Mouse (Mus musculus): Measurements from ENCODE around the gene Cxcl9. TPM values are rescaled to one million over a fixed set of nuclear protein-coding genes. Genes with fewer than 3 reads are reported as not detected.

Cxcl9 gene
- polyA plus RNA-seq, 2 experiments = 0.94 to 4.1 TPM

DNA sequence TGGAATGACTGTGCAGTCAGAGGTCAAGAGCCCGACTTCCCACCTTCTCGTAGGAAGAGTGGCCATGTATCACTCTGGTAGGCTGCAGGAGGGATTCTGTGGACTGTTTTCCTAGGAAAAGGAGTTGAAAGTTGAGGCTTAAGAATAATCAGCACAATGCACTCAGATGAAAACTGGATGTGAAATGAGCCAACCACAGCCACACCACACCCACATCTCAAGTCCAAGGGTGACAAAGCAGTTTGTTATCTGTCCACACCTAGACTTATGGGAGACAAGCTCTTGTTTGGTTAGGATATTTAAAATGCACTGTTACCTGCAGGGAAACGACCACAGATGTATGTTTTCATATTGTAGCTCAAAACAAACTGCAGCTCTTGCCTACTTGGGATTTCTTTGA is 44.8 kb downstream of the Cxcl9 start:
- H3K27ac ChIP-seq (replicated peaks; ENCODE audit: low read depth, low read length) = no peak overlapping the region
- H3K36me3 ChIP-seq (ENCODE audit: control insufficient read depth, insufficient read depth, low read length) = peaks cover 31% of the 10 kb centered on the region
- no peak overlapping the region for H3K4me2 ChIP-seq (replicated peaks; ENCODE audit: low read depth, low read length, severe bottlenecking)
- no peak overlapping the region for H3K9ac ChIP-seq (ENCODE audit: low read depth, low read length, severe bottlenecking)
- no peaks in the 10 kb centered on the region for H3K27me3 ChIP-seq (ENCODE audit: control insufficient read depth, insufficient read depth, low read length)
- WGBS = 78% methylated on average over 3 of the region's 3 CpGs
- TF ChIP-seq POLR2A (IDR thresholded peaks at IDR 0.05; ENCODE audit: borderline replicate concordance, extremely low read depth, insufficient read depth, insufficient read length) = no peak
- DNase-seq (ENCODE audit: low spot score) (no peak), ATAC-seq (ENCODE audit: low FRiP score, low read depth) (no peak)
- no peak overlapping the region for H3K4me3 ChIP-seq (replicated peaks; ENCODE audit: low read length)
- no peaks in the 10 kb centered on the region for H3K9me3 ChIP-seq (ENCODE audit: control insufficient read depth, low read length)
- peaks cover 7% of the 10 kb centered on the region; the same call in 1 of the 2 replicates for H3K4me1 ChIP-seq (ENCODE audit: control insufficient read depth, insufficient read depth, low read length)

DNA sequence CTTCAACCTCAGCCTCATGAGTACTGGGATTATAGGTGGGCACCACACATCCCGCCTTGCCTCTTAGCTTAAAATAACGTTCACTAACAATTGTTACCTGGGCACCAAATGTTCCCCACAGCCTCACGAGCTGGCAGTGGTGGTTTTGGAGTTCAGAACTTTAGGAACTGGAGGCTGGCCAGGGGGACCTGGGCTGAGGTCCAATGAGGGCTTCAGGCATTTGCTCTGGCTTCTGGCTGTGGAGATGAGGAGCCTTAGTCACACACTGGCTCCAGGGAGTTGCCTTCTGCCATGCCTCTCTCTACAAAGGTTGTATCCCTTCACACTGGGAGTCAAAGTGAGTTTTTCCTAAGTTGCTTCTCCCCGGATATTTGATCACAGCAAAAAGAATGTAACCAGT is 45.3 kb downstream of the Cxcl9 start:
- no peak for TF ChIP-seq POLR2A (IDR thresholded peaks at IDR 0.05; ENCODE audit: borderline replicate concordance, extremely low read depth, insufficient read depth, insufficient read length)
- no peaks in the 10 kb centered on the region for H3K27me3 ChIP-seq (ENCODE audit: control insufficient read depth, insufficient read depth, low read length)
- H3K4me1 ChIP-seq (ENCODE audit: control insufficient read depth, insufficient read depth, low read length) = peaks cover 7% of the 10 kb centered on the region; the same call in 1 of the 2 replicates
- DNase-seq (ENCODE audit: low spot score) (no peak), ATAC-seq (ENCODE audit: low FRiP score, low read depth) (no peak)
- H3K4me3 ChIP-seq (replicated peaks; ENCODE audit: low read length) = no peak overlapping the region
- no peak overlapping the region for H3K9ac ChIP-seq (ENCODE audit: low read depth, low read length, severe bottlenecking)
- peaks cover 26% of the 10 kb centered on the region for H3K36me3 ChIP-seq (ENCODE audit: control insufficient read depth, insufficient read depth, low read length)
- WGBS = 74% methylated on average over 4 of the region's 4 CpGs
- H3K9me3 ChIP-seq (ENCODE audit: control insufficient read depth, low read length) = no peaks in the 10 kb centered on the region
- no peak overlapping the region for H3K27ac ChIP-seq (replicated peaks; ENCODE audit: low read depth, low read length)
- H3K4me2 ChIP-seq (replicated peaks; ENCODE audit: low read depth, low read length, severe bottlenecking) = no peak overlapping the region

DNA sequence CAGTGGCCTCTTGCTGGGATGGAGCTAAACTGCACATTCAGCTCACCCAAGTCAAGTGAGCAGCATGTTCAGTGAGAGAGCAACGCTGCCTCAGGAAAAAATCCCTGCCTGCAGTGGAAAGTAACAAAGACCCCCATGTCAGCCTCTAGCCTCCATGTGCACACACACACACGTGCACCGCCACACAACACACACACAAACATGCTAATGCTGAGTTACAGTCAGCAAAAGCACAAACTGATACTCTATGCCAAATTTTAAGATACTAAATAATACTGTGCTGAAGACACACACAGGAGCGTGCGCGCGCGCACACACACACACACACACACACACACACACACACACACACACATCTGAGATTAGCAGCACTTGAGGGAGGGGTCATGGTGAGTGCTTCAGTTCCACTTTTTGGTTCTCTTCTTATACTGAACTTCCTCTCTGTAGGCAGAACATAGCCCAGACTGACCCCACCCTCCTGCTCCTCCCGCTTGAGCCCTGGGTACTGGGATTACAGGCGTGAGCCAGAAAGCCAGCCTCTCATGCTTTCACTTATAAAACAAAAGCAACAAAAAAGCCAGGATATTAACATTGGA is 48.8 kb downstream of the Cxcl9 start:
- WGBS = 79% methylated on average over 10 of the region's 10 CpGs
- H3K27ac ChIP-seq (replicated peaks; ENCODE audit: low read depth, low read length) = no peak overlapping the region
- no peaks in the 10 kb centered on the region for H3K9me3 ChIP-seq (ENCODE audit: control insufficient read depth, low read length)
- H3K4me1 ChIP-seq (ENCODE audit: control insufficient read depth, insufficient read depth, low read length) = peaks cover 7% of the 10 kb centered on the region; the same call in 1 of the 2 replicates
- no peak for DNase-seq (ENCODE audit: low spot score)
- H3K27me3 ChIP-seq (ENCODE audit: control insufficient read depth, insufficient read depth, low read length) = no peaks in the 10 kb centered on the region
- ATAC-seq (ENCODE audit: low FRiP score, low read depth) = no peak
- no peak overlapping the region for H3K9ac ChIP-seq (ENCODE audit: low read depth, low read length, severe bottlenecking)
- no peak overlapping the region for H3K4me2 ChIP-seq (replicated peaks; ENCODE audit: low read depth, low read length, severe bottlenecking)
- H3K36me3 ChIP-seq (ENCODE audit: control insufficient read depth, insufficient read depth, low read length) = no peaks in the 10 kb centered on the region
- TF ChIP-seq POLR2A (IDR thresholded peaks at IDR 0.05; ENCODE audit: borderline replicate concordance, extremely low read depth, insufficient read depth, insufficient read length) = no peak
- no peak overlapping the region for H3K4me3 ChIP-seq (replicated peaks; ENCODE audit: low read length)

DNA sequence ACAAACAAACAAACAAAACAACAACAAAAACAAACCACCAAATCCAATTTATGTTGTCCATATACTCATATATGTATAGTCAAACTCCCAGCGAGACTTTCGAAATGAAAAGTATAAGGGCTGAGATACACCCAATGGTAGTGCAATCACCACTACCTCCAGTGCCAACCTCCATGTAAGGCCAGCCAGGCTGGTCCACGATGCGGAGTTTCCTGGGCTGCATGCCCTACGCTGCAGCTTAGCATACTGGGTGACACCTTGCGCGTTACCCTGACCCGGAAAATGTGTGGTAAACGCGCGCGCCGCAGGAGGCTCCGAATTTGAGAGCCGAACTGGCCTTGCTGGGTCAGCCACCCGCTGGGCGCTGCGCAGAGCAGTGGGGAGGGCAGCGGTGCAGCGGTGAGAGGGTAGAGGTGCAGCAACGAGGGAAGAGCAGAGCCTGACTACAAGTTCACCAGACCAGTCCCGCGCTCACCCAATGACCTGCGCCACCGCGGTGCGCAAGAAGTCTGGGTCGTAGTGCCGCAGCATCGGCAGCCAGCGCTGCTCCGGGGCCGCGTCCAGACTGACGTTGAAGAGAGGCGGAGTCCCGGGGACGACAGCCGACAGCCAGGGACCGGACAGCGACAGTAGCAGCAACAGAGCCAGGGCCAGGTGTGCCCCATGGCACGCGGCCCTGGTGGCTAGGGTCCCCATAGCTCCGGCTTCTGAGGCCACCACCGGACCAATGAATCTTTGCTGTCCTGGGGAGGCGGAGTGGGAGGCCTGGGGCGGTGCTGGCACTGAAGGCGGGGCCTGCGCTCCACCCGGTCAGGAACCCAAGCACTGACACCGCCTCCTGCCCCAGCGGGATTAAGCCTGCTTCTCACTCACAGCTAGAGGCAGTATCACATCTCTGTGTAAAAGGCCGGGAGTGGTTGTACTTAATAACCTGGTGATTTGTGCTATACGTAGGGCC is 50.2 kb downstream of the Cxcl9 start, which contains the start of gene Naaa:
TSS of gene Naaa (minus strand) at position 734 of the 958 bp plus-strand sequence.
- Histone ChIP-seq H3K9ac (ENCODE audit: low read depth, low read length, severe bottlenecking) (peak within 1 kb of the TSS; percentile 61), H3K9me3 (ENCODE audit: control insufficient read depth, low read length) (no peaks in the 10 kb centered on the region), H3K27ac (replicated peaks; ENCODE audit: low read depth, low read length) (no peak within 1 kb of the TSS; the same call in 1 of the 2 replicates), H3K4me1 (ENCODE audit: control insufficient read depth, insufficient read depth, low read length) (peaks cover 7% of the 10 kb centered on the region; the same call in 1 of the 2 replicates), H3K4me2 (replicated peaks; ENCODE audit: low read depth, low read length, severe bottlenecking) (peak within 1 kb of the TSS; percentile 88), H3K4me3 (replicated peaks; ENCODE audit: low read length) (peak within 1 kb of the TSS; percentile 65), H3K36me3 (ENCODE audit: control insufficient read depth, insufficient read depth, low read length) (no peaks in the 10 kb centered on the region), H3K27me3 (ENCODE audit: control insufficient read depth, insufficient read depth, low read length) (no peaks in the 10 kb centered on the region)
- TF ChIP-seq POLR2A (IDR thresholded peaks at IDR 0.05; ENCODE audit: borderline replicate concordance, extremely low read depth, insufficient read depth, insufficient read length) = no peak
- peak; percentile 81 for DNase-seq (ENCODE audit: low spot score)
- 5% methylated on average over 48 of the region's 54 CpGs for WGBS
- ATAC-seq (ENCODE audit: low FRiP score, low read depth) = peak; percentile 89

Other genes starting within 250 kb of the Cxcl9 start
- 54.0 and 62.3 TPM in 2 replicates for gene G3bp2, start 244.4 kb downstream of the Cxcl9 start, polyA plus RNA-seq (2012; rRNA removed)
- gene G3bp2, start 244.4 kb downstream of the Cxcl9 start, polyA plus RNA-seq (2014; fragmentation: Nextera tagmentation; extraction: Ambion mirVana) = 145 and 147 TPM in 2 replicates
- gene Uso1, start 190.1 kb downstream of the Cxcl9 start, polyA plus RNA-seq (2012; rRNA removed) = 42.9 and 54.6 TPM in 2 replicates
- 42.0 and 43.0 TPM in 2 replicates for gene Uso1, start 190.1 kb downstream of the Cxcl9 start, polyA plus RNA-seq (2014; fragmentation: Nextera tagmentation; extraction: Ambion mirVana)
- gene U90926, start 112.7 kb downstream of the Cxcl9 start, polyA plus RNA-seq (2012; rRNA removed) = not detected in 2 replicates
- not detected in 2 replicates for gene U90926, start 112.7 kb downstream of the Cxcl9 start, polyA plus RNA-seq (2014; fragmentation: Nextera tagmentation; extraction: Ambion mirVana)
- 0.82 and 0.94 TPM in 2 replicates for gene Ppef2, start 71.8 kb downstream of the Cxcl9 start, polyA plus RNA-seq (2012; rRNA removed)
- gene Ppef2, start 71.8 kb downstream of the Cxcl9 start, polyA plus RNA-seq (2014; fragmentation: Nextera tagmentation; extraction: Ambion mirVana) = not detected in 2 replicates
- 19.0 and 19.7 TPM in 2 replicates for gene Naaa, start 49.9 kb downstream of the Cxcl9 start, polyA plus RNA-seq (2012; rRNA removed)
- gene Naaa, start 49.9 kb downstream of the Cxcl9 start, polyA plus RNA-seq (2014; fragmentation: Nextera tagmentation; extraction: Ambion mirVana) = 16.9 and 17.5 TPM in 2 replicates
- gene Sdad1, start 17.6 kb downstream of the Cxcl9 start, polyA plus RNA-seq (2012; rRNA removed) = 26.9 and 27.6 TPM in 2 replicates
- gene Sdad1, start 17.6 kb downstream of the Cxcl9 start, polyA plus RNA-seq (2014; fragmentation: Nextera tagmentation; extraction: Ambion mirVana) = 40.3 and 44.2 TPM in 2 replicates
- gene Art3, start 3.7 kb upstream of the Cxcl9 start, polyA plus RNA-seq (2012; rRNA removed) = 5.9 and 9.6 TPM in 2 replicates
- 6.8 and 7.7 TPM in 2 replicates for gene Art3, start 3.7 kb upstream of the Cxcl9 start, polyA plus RNA-seq (2014; fragmentation: Nextera tagmentation; extraction: Ambion mirVana)
- gene Cxcl10, start 20.8 kb upstream of the Cxcl9 start, polyA plus RNA-seq (2012; rRNA removed) = 1.0 and 1.4 TPM in 2 replicates
- 0.51 and 0.98 TPM in 2 replicates for gene Cxcl10, start 20.8 kb upstream of the Cxcl9 start, polyA plus RNA-seq (2014; fragmentation: Nextera tagmentation; extraction: Ambion mirVana)
- 45.3 and 48.6 TPM in 2 replicates for gene Nup54, start 107.1 kb upstream of the Cxcl9 start, polyA plus RNA-seq (2012; rRNA removed)
- gene Nup54, start 107.1 kb upstream of the Cxcl9 start, polyA plus RNA-seq (2014; fragmentation: Nextera tagmentation; extraction: Ambion mirVana) = 43.6 and 46.6 TPM in 2 replicates
- gene Scarb2, start 178.8 kb upstream of the Cxcl9 start, polyA plus RNA-seq (2012; rRNA removed) = 29.1 and 30.1 TPM in 2 replicates
- gene Scarb2, start 178.8 kb upstream of the Cxcl9 start, polyA plus RNA-seq (2014; fragmentation: Nextera tagmentation; extraction: Ambion mirVana) = 10.7 and 12.3 TPM in 2 replicates
- 0.09 TPM in 1 of 2 replicates, not detected in the other for gene Fam47e, start 227.0 kb upstream of the Cxcl9 start, polyA plus RNA-seq (2012; rRNA removed)
- 0.35 TPM in 1 of 2 replicates, not detected in the other for gene Fam47e, start 227.0 kb upstream of the Cxcl9 start, polyA plus RNA-seq (2014; fragmentation: Nextera tagmentation; extraction: Ambion mirVana)

Data from limb, embryonic 14.5 days (tissue).